Mouse (Mus musculus) bone marrow, adult 2 months (tissue): Measurements from ENCODE around the gene Gna12.

Source experiments
- CTCF ChIP-seq: fragments of 200-500 bp; IDR thresholded peaks from 2 replicates; pipeline ENCODE4 v1.5.1; 2011; ENCODE audit warnings: low read length, control low read depth; ENCODE audit not compliant: control insufficient read depth, insufficient read depth
- POLR2A ChIP-seq: fragments of 200-500 bp; IDR thresholded peaks from 2 replicates; pipeline ENCODE4 v1.6.1; 2011; ENCODE audit warnings: low read depth, mild to moderate bottlenecking, control low read depth, low read length, borderline replicate concordance; ENCODE audit not compliant: control insufficient read depth

- TF ChIP-seq CTCF, result no peak
- no peak for TF ChIP-seq POLR2A
Measured at GRCm38 (mm10) chr5:140826796-140827195, 3.4 kb downstream of the Gna12 start.
